Mouse (Mus musculus) kidney, adult 2 months (tissue): ENCODE data around the gene Zbtb17. TPM values are rescaled to one million over a fixed set of nuclear protein-coding genes. Genes with fewer than 3 reads are reported as not detected.

ENCODE experiments used
- DNase-seq: peaks from one replicate; pipeline ENCODE4 v3.0.0; 2021
- H3K27ac ChIP-seq: fragments of 200-500 bp; 2 replicates; pipeline ENCODE4 v1.5.1; 2012; ENCODE audit warnings: low read depth, low read length, control low read depth, inconsistent platforms; ENCODE audit not compliant: insufficient read depth
- H3K27me3 ChIP-seq: fragments of 200-500 bp; replicated peaks from 2 replicates; pipeline ENCODE4 v1.6.1; 2012; ENCODE audit warnings: mild to moderate bottlenecking, moderate library complexity, low read length, inconsistent platforms; ENCODE audit not compliant: control insufficient read depth, insufficient read depth
- H3K36me3 ChIP-seq: fragments of 200-500 bp; 2 replicates; pipeline ENCODE4 v1.6.1; 2012; ENCODE audit warnings: mild to moderate bottlenecking, moderate library complexity, low read length, inconsistent platforms; ENCODE audit not compliant: control insufficient read depth, insufficient read depth
- H3K4me1 ChIP-seq: fragments of 200-500 bp; 2 replicates; pipeline ENCODE4 v1.6.1; 2011; ENCODE audit warnings: low read length; ENCODE audit not compliant: control insufficient read depth, insufficient read depth
- H3K4me3 ChIP-seq: fragments of 200-500 bp; 2 replicates; pipeline ENCODE4 v1.5.1; 2011; ENCODE audit warnings: mild to moderate bottlenecking, low read depth, low read length, control low read depth; ENCODE audit not compliant: insufficient read depth
- CTCF ChIP-seq: fragments of 200-500 bp; conservative IDR thresholded peaks from 2 replicates; pipeline ENCODE4 v1.5.1; 2011; ENCODE audit warnings: low read depth, mild to moderate bottlenecking, control low read depth, low read length, moderate library complexity, mixed read lengths; ENCODE audit not compliant: insufficient read depth, insufficient read length
- POLR2A ChIP-seq: fragments of 200-500 bp; IDR thresholded peaks from one replicate; pipeline ENCODE4 v1.6.1; 2011; ENCODE audit warnings: low read depth, low read length, control low read depth
- WGBS: fragments of 180-500 bp; shearing (Covaris S2); methylation state at CpG from one replicate; pipeline ENCODE4 v1.1.7; 2018; 5-methylcytosine and 5-hydroxymethylcytosine counted together
- polyA plus RNA-seq: library from polyadenylated mRNA; depleted of rRNA; stranded (reverse); fragments of >200 nt; gene quantifications from 2 replicates; pipeline ENCODE4 v1.2.3, GENCODE M21; 2012; rRNA removed

Zbtb17 gene
- polyA plus RNA-seq, 1 experiment = 23.4 TPM

- DNase-seq = peak; percentile 87
- H3K4me3 ChIP-seq = no peak overlapping the region
- peaks cover 22% of the 10 kb centered on the region for H3K4me1 ChIP-seq
- WGBS = 7% methylated on average over 12 of the region's 12 CpGs
- no peaks in the 10 kb centered on the region for H3K27me3 ChIP-seq
- H3K27ac ChIP-seq = peak overlapping the region; percentile 19; the same call in 1 of the 2 replicates
- TF ChIP-seq CTCF (no peak), POLR2A (no peak)
- H3K36me3 ChIP-seq = no peaks in the 10 kb centered on the region
Measured at GRCm38 (mm10) chr4:141514179-141514641, 69.8 kb downstream of the Zbtb17 start.

Other genes starting within 250 kb of the Zbtb17 start
- 1.2 and 1.6 TPM in 2 replicates for gene Rsg1, start 230.7 kb upstream of the Zbtb17 start, polyA plus RNA-seq
- gene Arhgef19, start 205.2 kb upstream of the Zbtb17 start, polyA plus RNA-seq = 4.9 and 5.1 TPM in 2 replicates
- gene Epha2, start 143.4 kb upstream of the Zbtb17 start, polyA plus RNA-seq = 8.1 and 9.6 TPM in 2 replicates
- 1.8 and 2.0 TPM in 2 replicates for gene Fam131c, start 76.4 kb upstream of the Zbtb17 start, polyA plus RNA-seq
- 99.3 and 105 TPM in 2 replicates for gene Clcnka, start 45.9 kb upstream of the Zbtb17 start, polyA plus RNA-seq
- gene Clcnkb, start 28.6 kb upstream of the Zbtb17 start, polyA plus RNA-seq = 286 and 318 TPM in 2 replicates
- gene Hspb7, start 23.9 kb upstream of the Zbtb17 start, polyA plus RNA-seq = 2.9 and 9.5 TPM in 2 replicates
- 0.11 and 0.14 TPM in 2 replicates for gene Srarp, start 8.5 kb upstream of the Zbtb17 start, polyA plus RNA-seq
- gene Spen, start 93.9 kb downstream of the Zbtb17 start, polyA plus RNA-seq = 15.9 and 19.6 TPM in 2 replicates
- 10.2 and 10.5 TPM in 2 replicates for gene Fblim1, start 161.4 kb downstream of the Zbtb17 start, polyA plus RNA-seq
- 29.0 and 32.3 TPM in 2 replicates for gene Tmem82, start 174.0 kb downstream of the Zbtb17 start, polyA plus RNA-seq
- 30.1 and 33.8 TPM in 2 replicates for gene Slc25a34, start 179.2 kb downstream of the Zbtb17 start, polyA plus RNA-seq
- gene Plekhm2, start 220.2 kb downstream of the Zbtb17 start, polyA plus RNA-seq = 79.7 and 85.4 TPM in 2 replicates
- gene Rsc1a1, start 240.9 kb downstream of the Zbtb17 start, polyA plus RNA-seq = 18.2 and 25.8 TPM in 2 replicates